Mouse (Mus musculus) ES-E14 (cell line): ENCODE measurements at regions not wholly inside any gene's neighbourhood (a gene's known extent, or its start where the extent isn't known, plus 50 kb on each side); places are given as distances from the start of the nearest gene placed in this dataset.

Experiments used
- DNase-seq: peaks from one replicate; pipeline ENCODE4 v3.0.0-alpha.2; 2013; ENCODE audit warnings: low read depth, low spot score
- H3K27ac ChIP-seq: 2 replicates; pipeline ENCODE4 v1.5.1; 2012; ENCODE audit warnings: low read depth, mild to moderate bottlenecking, low read length, moderate library complexity, mixed read lengths; ENCODE audit not compliant: poor library complexity, insufficient read depth, severe bottlenecking
- H3K36me3 ChIP-seq: 2 replicates; pipeline ENCODE4 v1.6.1; 2012; ENCODE audit warnings: mild to moderate bottlenecking, low read length, moderate library complexity, mixed read lengths; ENCODE audit not compliant: control insufficient read depth, poor library complexity, insufficient read depth, severe bottlenecking
- H3K4me1 ChIP-seq, 2 experiments: fragments of 150-350 bp in 1 of 2; sonication (generic) in 1 of 2; 2 replicates each; pipeline ENCODE4 v1.6.1; 2012; ENCODE audit warnings: low read length in 2 of 2, mild to moderate bottlenecking in 1 of 2, mixed read lengths in 1 of 2; ENCODE audit not compliant: control insufficient read depth in 2 of 2, insufficient read depth in 2 of 2, poor library complexity in 1 of 2
- H3K4me3 ChIP-seq, 2 experiments: fragments of 150-350 bp in 1 of 2; sonication (generic) in 1 of 2; 2 replicates each; pipeline ENCODE4 v1.5.1; 2012; ENCODE audit warnings: low read length in 2 of 2, low read depth in 1 of 2, mild to moderate bottlenecking in 1 of 2, mixed read lengths in 1 of 2; ENCODE audit not compliant: insufficient read depth in 1 of 2, poor library complexity in 1 of 2, severe bottlenecking in 1 of 2
- H3K9ac ChIP-seq: 2 replicates; pipeline ENCODE4 v1.6.1; 2012; ENCODE audit warnings: low read depth, mild to moderate bottlenecking, low read length, mixed read lengths; ENCODE audit not compliant: poor library complexity, insufficient read depth, severe bottlenecking
- H3K9me3 ChIP-seq: fragments of 150-350 bp; sonication (generic); 2 replicates; pipeline ENCODE4 v1.6.1; 2012; ENCODE audit warnings: low read depth, mild to moderate bottlenecking, low read length; ENCODE audit not compliant: control insufficient read depth, insufficient read depth
- CHD2 ChIP-seq: IDR thresholded peaks from 2 replicates; pipeline ENCODE4 v1.6.1; 2014; ENCODE audit warnings: mild to moderate bottlenecking, low read depth, low read length, inconsistent platforms
- HCFC1 ChIP-seq: IDR thresholded peaks from 2 replicates; pipeline ENCODE4 v1.6.1; 2012; ENCODE audit warnings: low read length, inconsistent platforms, borderline replicate concordance; ENCODE audit not compliant: insufficient read depth
- MAFK ChIP-seq: IDR thresholded peaks from 2 replicates; pipeline ENCODE4 v1.6.1; 2014; ENCODE audit warnings: mild to moderate bottlenecking, low read depth, low read length, inconsistent platforms; ENCODE audit not compliant: insufficient read depth
- ZC3H11A ChIP-seq: IDR thresholded peaks from 2 replicates; pipeline ENCODE4 v1.6.1; 2012; ENCODE audit warnings: low read depth, mild to moderate bottlenecking, inconsistent platforms, low read length, borderline replicate concordance
- ZNF384 ChIP-seq: IDR thresholded peaks from 2 replicates; pipeline ENCODE4 v1.6.1; 2012; ENCODE audit warnings: low read depth, low read length, inconsistent platforms
- in situ Hi-C, 2 experiments: fragments of 600-800 bp; cut with MboI; formaldehyde crosslinking; loops; one replicate each; pipeline ENCODE4 v1.15.1; 2025; ENCODE audit warnings: low sequenced_read_pairs in 2 of 2, inconsistent platforms in 1 of 2; ENCODE audit not compliant: unreplicated experiment in 2 of 2

- H3K4me3 ChIP-seq: no peak overlapping the region
- H3K9me3 ChIP-seq: no peaks in the 10 kb centered on the region
- no peak overlapping the region for H3K27ac ChIP-seq
- in situ Hi-C loops: no loop called here
- TF ChIP-seq ZC3H11A (no peak), ZNF384 (no peak), MAFK (no peak), CHD2 (no peak), HCFC1 (no peak)
- no peak overlapping the region for H3K9ac ChIP-seq
- DNase-seq: no peak
- H3K36me3 ChIP-seq: no peaks in the 10 kb centered on the region
- H3K4me1 ChIP-seq: no peaks in the 10 kb centered on the region
These were observed 744.0 kb downstream of the Ntrk3 start for GRCm38 (mm10) chr7:77993840-77994239.

DNA sequence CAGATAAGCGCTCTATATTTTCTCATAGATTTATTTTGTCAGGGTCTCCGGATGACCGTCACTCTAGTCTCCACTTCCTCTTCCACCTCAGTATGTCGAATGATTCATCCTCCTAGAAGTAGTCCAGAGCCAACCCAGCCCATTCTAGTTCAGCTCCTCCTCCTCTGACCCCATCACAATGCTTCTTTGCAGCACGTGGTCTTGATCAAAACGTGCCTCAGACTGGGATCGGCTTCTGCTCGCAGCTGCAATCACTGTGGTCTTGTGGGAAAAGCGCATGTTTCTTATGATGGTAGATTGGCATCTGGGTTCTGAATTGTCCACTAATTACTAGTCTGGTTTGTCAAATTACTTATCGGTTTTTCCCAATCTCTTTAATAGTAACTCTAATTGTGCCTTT, 747.7 kb downstream of the Ntrk3 start:
- H3K9me3 ChIP-seq: no peaks in the 10 kb centered on the region
- in situ Hi-C loops: no loop called here
- H3K4me3 ChIP-seq: no peak overlapping the region
- DNase-seq: no peak
- H3K36me3 ChIP-seq: no peaks in the 10 kb centered on the region
- no peaks in the 10 kb centered on the region for H3K4me1 ChIP-seq
- TF ChIP-seq CHD2 (no peak), ZNF384 (no peak), MAFK (no peak), HCFC1 (no peak), ZC3H11A (no peak)
- no peak overlapping the region for H3K27ac ChIP-seq
- no peak overlapping the region for H3K9ac ChIP-seq

DNA sequence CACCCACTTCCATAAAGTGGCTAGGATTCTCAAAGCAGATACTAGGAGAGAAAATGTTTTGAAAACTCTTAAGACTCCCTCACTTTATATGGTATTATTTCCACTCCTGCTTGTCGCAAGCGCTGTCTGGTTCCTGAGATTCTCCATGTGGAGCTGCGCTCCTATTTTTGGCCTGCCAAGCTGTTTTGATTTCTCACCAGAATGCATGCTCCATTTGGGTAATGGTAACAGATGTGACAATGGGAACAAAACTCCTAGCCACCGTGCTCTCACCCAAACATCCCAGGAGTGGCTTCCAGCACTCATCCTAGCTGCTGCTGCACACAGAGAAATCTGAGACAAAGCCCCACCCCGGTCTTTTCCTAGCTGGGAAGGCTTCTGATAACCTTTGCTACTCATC, 749.6 kb downstream of the Ntrk3 start:
- no peaks in the 10 kb centered on the region for H3K4me1 ChIP-seq
- no peak overlapping the region for H3K4me3 ChIP-seq
- H3K9ac ChIP-seq: no peak overlapping the region
- no peak for TF ChIP-seq CHD2
- TF ChIP-seq ZC3H11A: no peak
- TF ChIP-seq ZNF384: no peak
- TF ChIP-seq HCFC1: no peak
- no peak for TF ChIP-seq MAFK
- no peak for DNase-seq
- in situ Hi-C loops: no loop called here
- no peaks in the 10 kb centered on the region for H3K36me3 ChIP-seq
- H3K27ac ChIP-seq: no peak overlapping the region
- H3K9me3 ChIP-seq: no peaks in the 10 kb centered on the region

DNA sequence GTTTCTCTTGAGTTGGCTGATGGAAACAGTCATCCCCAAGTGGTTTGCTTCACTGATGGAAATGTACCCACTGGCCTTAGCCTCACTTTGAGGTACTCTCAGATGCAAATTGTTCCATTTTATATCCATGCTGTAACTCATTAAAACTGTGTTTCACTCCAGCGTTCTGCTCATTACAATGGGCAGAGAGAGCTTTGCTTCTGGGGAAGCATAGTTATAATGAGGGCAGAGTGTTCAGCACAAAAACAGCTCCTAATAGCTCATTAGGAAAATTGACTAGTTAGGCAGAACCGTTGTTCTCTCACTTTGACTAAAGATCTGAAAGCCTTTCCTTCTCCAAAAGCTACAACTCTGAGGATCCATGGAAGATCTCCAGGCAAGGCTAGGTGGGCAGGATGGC, 771.2 kb downstream of the Ntrk3 start:
- TF ChIP-seq CHD2 (no peak), MAFK (no peak), HCFC1 (no peak), ZC3H11A (no peak), ZNF384 (no peak)
- H3K27ac ChIP-seq: no peak overlapping the region
- no peak for DNase-seq
- H3K4me1 ChIP-seq: no peaks in the 10 kb centered on the region
- H3K4me3 ChIP-seq: no peak overlapping the region
- no peaks in the 10 kb centered on the region for H3K9me3 ChIP-seq
- no peak overlapping the region for H3K9ac ChIP-seq
- in situ Hi-C loops: no loop called here
- no peaks in the 10 kb centered on the region for H3K36me3 ChIP-seq

GRCm38 (mm10) chr7:77933366-77933765, 804.4 kb downstream of the Ntrk3 start:
- in situ Hi-C loops: no loop called here
- Histone ChIP-seq H3K9ac (no peak overlapping the region), H3K9me3 (no peaks in the 10 kb centered on the region), H3K4me1 (no peaks in the 10 kb centered on the region), H3K27ac (no peak overlapping the region), H3K36me3 (no peaks in the 10 kb centered on the region), H3K4me3 (no peak overlapping the region)
- TF ChIP-seq ZC3H11A (no peak), ZNF384 (no peak), HCFC1 (no peak), MAFK (no peak), CHD2 (no peak)
- DNase-seq: no peak
